Mouse (Mus musculus) myocyte (in vitro differentiated cells): ENCODE measurements around the gene Ncf1.

Experiments
- CEBPB ChIP-seq: IDR thresholded peaks from 2 replicates; pipeline ENCODE4 v1.6.1; 2011; ENCODE audit warnings: mild to moderate bottlenecking, moderate library complexity; ENCODE audit not compliant: poor library complexity, insufficient read depth, severe bottlenecking
- E2F4 ChIP-seq: IDR thresholded peaks from one replicate; pipeline ENCODE4 v1.6.1; 2011; ENCODE audit warnings: mild to moderate bottlenecking, control low read depth, moderate library complexity; ENCODE audit not compliant: insufficient read depth
- MAX ChIP-seq: IDR thresholded peaks from one replicate; pipeline ENCODE4 v1.6.1; 2011; ENCODE audit warnings: low read depth, mild to moderate bottlenecking, control low read depth
- POLR2A ChIP-seq: IDR thresholded peaks from one replicate; pipeline ENCODE4 v1.6.1; 2011; ENCODE audit warnings: low read depth, mild to moderate bottlenecking, control low read depth, moderate library complexity; ENCODE audit not compliant: insufficient read length
- POLR2AphosphoS2 ChIP-seq: IDR thresholded peaks from one replicate; pipeline ENCODE4 v1.6.1; 2011; ENCODE audit warnings: low read depth, control low read depth; ENCODE audit not compliant: insufficient read length
- REST ChIP-seq: IDR thresholded peaks from one replicate; pipeline ENCODE4 v1.6.1; 2011; ENCODE audit warnings: mild to moderate bottlenecking, control low read depth, moderate library complexity; ENCODE audit not compliant: insufficient read depth, insufficient read length
- TCF12 ChIP-seq: IDR thresholded peaks from one replicate; pipeline ENCODE4 v1.6.1; 2011; ENCODE audit warnings: mild to moderate bottlenecking, control low read depth; ENCODE audit not compliant: poor library complexity, insufficient read depth, severe bottlenecking
- TCF3 ChIP-seq: IDR thresholded peaks from one replicate; pipeline ENCODE4 v1.6.1; 2011; ENCODE audit warnings: low read depth, control low read depth; ENCODE audit not compliant: insufficient read length
- USF1 ChIP-seq: IDR thresholded peaks from one replicate; pipeline ENCODE4 v1.6.1; 2011; ENCODE audit warnings: low read depth, mild to moderate bottlenecking, control low read depth, moderate library complexity

GRCm38 (mm10) chr5:134233244-134233651, 3.8 kb upstream of the Ncf1 start:
- no peak for TF ChIP-seq POLR2A
- no peak for TF ChIP-seq USF1
- TF ChIP-seq POLR2AphosphoS2: no peak
- TF ChIP-seq TCF12: no peak
- no peak for TF ChIP-seq MAX
- TF ChIP-seq REST: no peak
- TF ChIP-seq TCF3: no peak
- no peak for TF ChIP-seq E2F4
- no peak for TF ChIP-seq CEBPB
